Mouse (Mus musculus): ENCODE measurements around the gene Parvb. TPM values are rescaled to one million over a fixed set of nuclear protein-coding genes. Genes with fewer than 3 reads are reported as not detected.

Parvb gene
- total RNA-seq, 2 experiments from 2014 or later, result 45.8 to 49.5 TPM

DNA sequence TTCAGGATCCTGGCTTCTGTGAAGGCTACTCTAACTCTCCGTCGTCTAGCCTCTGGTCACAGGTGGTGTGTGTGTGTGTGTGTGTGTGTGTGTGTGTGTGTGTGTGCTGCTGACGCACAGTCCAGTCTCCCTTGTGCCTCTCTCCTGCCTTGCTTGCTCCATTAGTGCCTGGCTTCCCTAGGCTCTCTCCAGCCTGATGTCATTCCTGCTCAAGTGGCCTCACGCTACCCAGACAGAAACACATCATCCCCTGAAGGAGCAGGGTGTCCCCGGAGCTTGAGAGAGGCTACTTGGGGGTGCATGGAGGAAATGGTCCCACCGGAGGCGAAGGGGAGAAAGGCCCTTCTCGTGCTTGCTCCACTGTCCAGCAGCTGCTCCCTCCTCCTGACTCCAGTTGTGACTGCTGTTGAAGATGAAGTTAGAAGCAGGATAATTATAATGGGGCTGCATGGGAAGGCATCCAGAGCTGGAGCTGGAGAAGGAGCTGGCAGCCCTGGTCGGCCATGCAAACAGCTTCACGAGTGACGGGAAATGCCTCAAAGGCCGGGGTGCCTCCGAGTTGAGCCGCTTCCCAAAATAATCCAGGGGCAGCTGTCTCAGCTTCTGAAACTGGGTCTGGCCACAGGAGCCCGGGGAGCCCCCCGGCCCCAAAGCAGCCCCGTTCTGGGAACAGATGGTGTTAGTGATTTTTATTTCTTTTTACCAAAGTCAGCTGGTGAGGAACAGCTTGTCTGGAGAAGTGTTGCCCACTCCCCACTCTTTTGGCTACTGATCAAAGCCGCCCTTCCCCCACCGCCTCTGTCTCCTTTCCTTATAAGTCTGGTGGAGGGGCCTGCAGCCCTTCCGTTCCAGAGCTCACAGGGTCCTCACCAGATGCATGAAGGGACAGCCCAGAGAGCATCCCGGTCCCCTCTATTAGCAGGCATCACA lies 120.3 kb downstream of the Parvb start:
- intact Hi-C loops (cut with DNase I), result no loop called here
- no peak for DNase-seq

DNA sequence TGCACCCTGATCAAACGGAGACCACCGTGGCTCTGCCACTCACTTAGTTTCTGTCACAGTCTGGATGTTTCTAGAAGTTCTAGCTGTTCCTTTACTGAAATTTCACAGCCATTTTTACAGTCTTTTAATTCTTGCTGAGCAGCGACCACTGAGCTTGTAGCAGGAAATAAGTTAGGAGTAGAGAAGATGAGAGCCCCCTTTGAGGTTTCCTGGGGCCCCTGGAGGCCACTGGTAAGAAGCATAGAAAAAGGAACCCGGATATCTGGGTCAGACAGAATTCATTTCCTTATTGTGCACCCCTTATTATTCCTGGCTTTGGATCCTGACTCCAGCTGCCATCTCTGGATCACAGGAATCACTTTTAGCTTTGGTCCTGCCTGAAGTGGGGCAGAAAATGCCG lies 123.2 kb downstream of the Parvb start:
- no peak for DNase-seq
- intact Hi-C loops (cut with DNase I), result no loop called here

- intact Hi-C loops (cut with DNase I), result no loop called here
- DNase-seq, result no peak
Observed at GRCm38 (mm10) chr15:84364746-84365145, 132.9 kb downstream of the Parvb start.

Other genes with a start within 250 kb of the Parvb start
- 1 to 10 TPM; 4.7 to 5.0 TPM for gene Efcab6, start 166.7 kb upstream of the Parvb start, total RNA-seq (2021)
- not detected for gene Sult4a1, start 126.3 kb upstream of the Parvb start, total RNA-seq (2021)
- not detected for gene Pnpla5, start 108.9 kb upstream of the Parvb start, total RNA-seq (2021)
- gene Pnpla3, start 64.2 kb upstream of the Parvb start, total RNA-seq (2021), result 1 to 10 TPM; 3.8 to 5.9 TPM
- 100 to 1,000 TPM; 169 to 174 TPM for gene Samm50, start 39.8 kb upstream of the Parvb start, total RNA-seq (2021)
- gene Parvg, start 92.0 kb downstream of the Parvb start, total RNA-seq (2021), result under 1 TPM; 0.74 to 0.97 TPM
- under 1 TPM; 0.43 to 0.74 TPM for gene Shisal1, start 215.1 kb downstream of the Parvb start, total RNA-seq (2021)

Measured in gastrocnemius, postnatal 36 days (tissue).